Mouse (Mus musculus): ENCODE data around the gene Rassf8. TPM values are rescaled to one million over a fixed set of nuclear protein-coding genes. Genes with fewer than 3 reads are reported as not detected.

The Rassf8 gene
- polyA plus RNA-seq, 1 experiment from 2014 or later = 11.5 TPM

GRCm38 (mm10) chr6:145854756-145855155 lies 108.2 kb downstream of the Rassf8 start:
- no peak overlapping the region for H3K4me2 ChIP-seq (replicated peaks; ENCODE audit: low read depth, low read length)
- 56% methylated on average over 5 of the region's 5 CpGs for WGBS
- H3K4me3 ChIP-seq (ENCODE audit: low read length) = no peak overlapping the region
- H3K9me3 ChIP-seq (ENCODE audit: control insufficient read depth, low read length) = no peaks in the 10 kb centered on the region
- 0 out of 2 replicates have a peak overlapping the region, but pooled peaks have one; percentile 12 for H3K9ac ChIP-seq (ENCODE audit: low read depth, low read length)
- no peak overlapping the region for H3K27ac ChIP-seq (ENCODE audit: low read depth, low read length)
- peaks cover 12% of the 10 kb centered on the region; the same call in 1 of the 2 replicates for H3K4me1 ChIP-seq (ENCODE audit: control insufficient read depth, insufficient read depth, low read length)
- no peak for ATAC-seq (ENCODE audit: low FRiP score, low TSS enrichment)
- no peaks in the 10 kb centered on the region for H3K36me3 ChIP-seq (ENCODE audit: control insufficient read depth, insufficient read depth, low read length)
- H3K27me3 ChIP-seq (ENCODE audit: control insufficient read depth, insufficient read depth, low read length) = no peaks in the 10 kb centered on the region

- Histone ChIP-seq H3K27ac (ENCODE audit: low read depth, low read length) (no peak overlapping the region; the same call in 1 of the 2 replicates), H3K27me3 (ENCODE audit: control insufficient read depth, insufficient read depth, low read length) (no peaks in the 10 kb centered on the region), H3K4me1 (ENCODE audit: control insufficient read depth, insufficient read depth, low read length) (peaks cover 12% of the 10 kb centered on the region; the same call in 1 of the 2 replicates), H3K9ac (ENCODE audit: low read depth, low read length) (no peak overlapping the region), H3K4me3 (ENCODE audit: low read length) (peak overlapping the region; percentile 22; the same call in 1 of the 2 replicates), H3K4me2 (replicated peaks; ENCODE audit: low read depth, low read length) (peak overlapping the region; percentile 45), H3K36me3 (ENCODE audit: control insufficient read depth, insufficient read depth, low read length) (no peaks in the 10 kb centered on the region), H3K9me3 (ENCODE audit: control insufficient read depth, low read length) (no peaks in the 10 kb centered on the region)
- 8% methylated on average over 28 of the region's 28 CpGs for WGBS
- peak; percentile 96 for ATAC-seq (ENCODE audit: low FRiP score, low TSS enrichment)
Observed at GRCm38 (mm10) chr6:145855720-145856551, 109.4 kb downstream of the Rassf8 start.

GRCm38 (mm10) chr6:145857428-145857827 lies 110.9 kb downstream of the Rassf8 start:
- peaks cover 5% of the 10 kb centered on the region for H3K27me3 ChIP-seq (ENCODE audit: control insufficient read depth, insufficient read depth, low read length)
- no peak overlapping the region for H3K9ac ChIP-seq (ENCODE audit: low read depth, low read length)
- peaks cover 12% of the 10 kb centered on the region; the same call in 1 of the 2 replicates for H3K4me1 ChIP-seq (ENCODE audit: control insufficient read depth, insufficient read depth, low read length)
- no peak overlapping the region for H3K4me3 ChIP-seq (ENCODE audit: low read length)
- no peaks in the 10 kb centered on the region for H3K36me3 ChIP-seq (ENCODE audit: control insufficient read depth, insufficient read depth, low read length)
- H3K27ac ChIP-seq (ENCODE audit: low read depth, low read length) = no peak overlapping the region
- WGBS = 87% methylated on average over 7 of the region's 7 CpGs
- H3K4me2 ChIP-seq (replicated peaks; ENCODE audit: low read depth, low read length) = no peak overlapping the region
- H3K9me3 ChIP-seq (ENCODE audit: control insufficient read depth, low read length) = no peaks in the 10 kb centered on the region
- ATAC-seq (ENCODE audit: low FRiP score, low TSS enrichment) = no peak

DNA sequence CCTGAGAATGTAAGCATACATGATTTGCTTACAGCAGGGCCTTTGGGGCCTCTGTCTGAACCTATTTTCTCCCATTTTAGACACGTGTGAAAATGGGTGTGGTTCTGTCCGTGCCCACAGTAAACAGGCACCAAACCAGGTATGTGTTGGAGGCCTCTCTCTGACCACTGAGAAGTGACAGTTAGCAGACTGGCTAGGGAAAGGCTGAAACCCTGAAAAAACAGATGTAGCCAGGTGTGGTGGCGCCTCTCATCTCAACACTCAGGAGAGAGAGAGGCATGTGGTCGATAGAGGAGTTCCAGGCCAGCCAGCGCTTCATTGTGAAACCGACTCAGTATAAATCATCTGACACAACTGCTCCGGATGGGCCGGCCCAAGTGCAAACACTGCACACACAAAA lies 111.9 kb downstream of the Rassf8 start:
- Histone ChIP-seq H3K36me3 (ENCODE audit: control insufficient read depth, insufficient read depth, low read length) (no peaks in the 10 kb centered on the region), H3K9ac (ENCODE audit: low read depth, low read length) (no peak overlapping the region), H3K4me1 (ENCODE audit: control insufficient read depth, insufficient read depth, low read length) (peaks cover 18% of the 10 kb centered on the region), H3K4me2 (replicated peaks; ENCODE audit: low read depth, low read length) (no peak overlapping the region), H3K27me3 (ENCODE audit: control insufficient read depth, insufficient read depth, low read length) (peaks cover 15% of the 10 kb centered on the region), H3K27ac (ENCODE audit: low read depth, low read length) (no peak overlapping the region), H3K4me3 (ENCODE audit: low read length) (no peak overlapping the region), H3K9me3 (ENCODE audit: control insufficient read depth, low read length) (no peaks in the 10 kb centered on the region)
- WGBS = 39% methylated on average over 8 of the region's 8 CpGs
- ATAC-seq (ENCODE audit: low FRiP score, low TSS enrichment) = no peak

- H3K27me3 ChIP-seq (ENCODE audit: control insufficient read depth, insufficient read depth, low read length) = peaks cover 34% of the 10 kb centered on the region
- no peak overlapping the region for H3K4me2 ChIP-seq (replicated peaks; ENCODE audit: low read depth, low read length)
- 49% methylated on average over 2 of the region's 2 CpGs for WGBS
- H3K36me3 ChIP-seq (ENCODE audit: control insufficient read depth, insufficient read depth, low read length) = no peaks in the 10 kb centered on the region
- no peak overlapping the region for H3K4me3 ChIP-seq (ENCODE audit: low read length)
- ATAC-seq (ENCODE audit: low FRiP score, low TSS enrichment) = no peak
- H3K9ac ChIP-seq (ENCODE audit: low read depth, low read length) = no peak overlapping the region
- peaks cover 22% of the 10 kb centered on the region for H3K4me1 ChIP-seq (ENCODE audit: control insufficient read depth, insufficient read depth, low read length)
- no peaks in the 10 kb centered on the region for H3K9me3 ChIP-seq (ENCODE audit: control insufficient read depth, low read length)
- H3K27ac ChIP-seq (ENCODE audit: low read depth, low read length) = no peak overlapping the region
Observed at GRCm38 (mm10) chr6:145860350-145860749, 113.8 kb downstream of the Rassf8 start.

- Histone ChIP-seq H3K9ac (ENCODE audit: low read depth, low read length) (no peak overlapping the region), H3K4me2 (replicated peaks; ENCODE audit: low read depth, low read length) (no peak overlapping the region; the same call in 1 of the 2 replicates), H3K9me3 (ENCODE audit: control insufficient read depth, low read length) (no peaks in the 10 kb centered on the region), H3K27me3 (ENCODE audit: control insufficient read depth, insufficient read depth, low read length) (peaks cover 37% of the 10 kb centered on the region), H3K36me3 (ENCODE audit: control insufficient read depth, insufficient read depth, low read length) (no peaks in the 10 kb centered on the region), H3K4me3 (ENCODE audit: low read length) (no peak overlapping the region), H3K4me1 (ENCODE audit: control insufficient read depth, insufficient read depth, low read length) (peaks cover 14% of the 10 kb centered on the region), H3K27ac (ENCODE audit: low read depth, low read length) (no peak overlapping the region)
- WGBS = 85% methylated on average over 9 of the region's 9 CpGs
- no peak for ATAC-seq (ENCODE audit: low FRiP score, low TSS enrichment)
Observed at GRCm38 (mm10) chr6:145861462-145862227, 115.1 kb downstream of the Rassf8 start.

DNA sequence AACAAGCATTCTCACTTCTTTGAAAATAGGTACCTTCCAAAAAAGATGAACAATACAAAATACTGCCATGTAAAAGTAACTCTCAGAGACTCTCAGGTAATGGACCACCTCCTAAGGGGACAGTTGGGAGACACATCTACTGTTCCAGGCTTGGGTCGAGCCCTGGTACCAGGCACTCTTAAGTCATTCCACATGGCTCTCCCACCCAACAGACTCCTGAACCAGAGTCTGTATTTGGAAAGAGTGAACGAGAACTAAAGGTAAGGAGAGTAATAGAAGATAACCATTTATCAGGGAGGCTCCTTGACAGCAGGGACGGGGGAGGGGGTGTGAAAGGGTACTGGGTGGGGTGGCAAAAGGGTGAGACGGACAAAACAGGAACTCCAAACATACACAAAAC lies 115.8 kb downstream of the Rassf8 start:
- H3K27me3 ChIP-seq (ENCODE audit: control insufficient read depth, insufficient read depth, low read length) = peaks cover 37% of the 10 kb centered on the region
- 14% methylated on average over 4 of the region's 4 CpGs for WGBS
- H3K4me3 ChIP-seq (ENCODE audit: low read length) = peak overlapping the region; percentile 59
- no peak for ATAC-seq (ENCODE audit: low FRiP score, low TSS enrichment)
- H3K36me3 ChIP-seq (ENCODE audit: control insufficient read depth, insufficient read depth, low read length) = no peaks in the 10 kb centered on the region
- no peak overlapping the region for H3K9ac ChIP-seq (ENCODE audit: low read depth, low read length)
- H3K27ac ChIP-seq (ENCODE audit: low read depth, low read length) = no peak overlapping the region
- no peaks in the 10 kb centered on the region for H3K9me3 ChIP-seq (ENCODE audit: control insufficient read depth, low read length)
- peaks cover 19% of the 10 kb centered on the region for H3K4me1 ChIP-seq (ENCODE audit: control insufficient read depth, insufficient read depth, low read length)
- H3K4me2 ChIP-seq (replicated peaks; ENCODE audit: low read depth, low read length) = peak overlapping the region; percentile 90

GRCm38 (mm10) chr6:145862739-145863064 lies 116.2 kb downstream of the Rassf8 start:
- Histone ChIP-seq H3K9ac (ENCODE audit: low read depth, low read length) (peak overlapping the region; percentile 64), H3K4me2 (replicated peaks; ENCODE audit: low read depth, low read length) (peak overlapping the region; percentile 90), H3K27ac (ENCODE audit: low read depth, low read length) (no peak overlapping the region), H3K27me3 (ENCODE audit: control insufficient read depth, insufficient read depth, low read length) (peaks cover 37% of the 10 kb centered on the region), H3K4me3 (ENCODE audit: low read length) (peak overlapping the region; percentile 59), H3K36me3 (ENCODE audit: control insufficient read depth, insufficient read depth, low read length) (no peaks in the 10 kb centered on the region), H3K4me1 (ENCODE audit: control insufficient read depth, insufficient read depth, low read length) (peaks cover 19% of the 10 kb centered on the region), H3K9me3 (ENCODE audit: control insufficient read depth, low read length) (no peaks in the 10 kb centered on the region)
- WGBS = under 1% methylated on average over 35 of the region's 35 CpGs
- no peak for ATAC-seq (ENCODE audit: low FRiP score, low TSS enrichment)
